Mouse (Mus musculus) cerebellum, postnatal 36 days (tissue): Measurements from ENCODE around the gene Dnajc1.

Experiments
- DNase-seq, 2 experiments: peaks; one replicate each; pipeline ENCODE4 v3.0.0; 2021 to 2022; ENCODE audit warnings: mixed read lengths in 2 of 2

The Dnajc1 gene

DNA sequence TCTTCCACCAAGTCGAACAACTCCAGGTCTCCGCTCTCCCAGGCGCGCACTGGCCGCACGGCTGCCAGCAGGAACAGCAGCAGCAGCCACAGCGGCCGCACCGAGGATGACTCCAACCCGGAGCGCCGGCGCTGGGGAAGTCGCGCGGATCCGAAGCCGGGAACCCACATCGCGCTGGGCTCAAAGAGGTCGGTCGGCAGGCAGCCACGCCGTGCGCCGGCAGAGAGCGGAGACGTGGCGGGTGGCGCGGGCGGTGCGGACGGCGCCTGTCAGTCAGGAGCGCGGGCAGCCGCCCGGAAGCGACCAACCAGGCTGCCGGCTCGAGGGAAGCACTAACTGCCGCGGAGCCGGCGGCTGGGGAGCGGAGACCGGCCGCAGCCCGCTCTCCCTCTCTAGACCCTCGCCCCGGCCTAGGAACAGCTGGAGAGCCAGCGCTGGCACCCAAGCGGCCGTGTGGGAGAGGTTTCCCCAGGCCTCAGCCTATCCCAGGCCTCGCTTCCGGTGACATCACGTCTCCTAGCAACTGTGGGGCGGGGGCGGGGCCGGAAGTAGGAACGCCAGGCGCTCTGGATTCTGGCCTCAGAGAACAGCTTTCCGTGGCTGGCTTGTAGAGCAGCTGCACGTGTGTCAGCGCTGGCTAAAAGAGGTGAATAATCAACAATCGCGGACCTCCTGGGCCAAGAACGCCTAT, at the start of gene Dnajc1:
TSS of gene Dnajc1 (minus strand) at position 500 of the 691 bp plus-strand sequence.
- peak; percentile 83 to 85 for DNase-seq

GRCm38 (mm10) chr2:18441871-18442270, 49.2 kb upstream of the Dnajc1 start:
- no peak for DNase-seq

DNA sequence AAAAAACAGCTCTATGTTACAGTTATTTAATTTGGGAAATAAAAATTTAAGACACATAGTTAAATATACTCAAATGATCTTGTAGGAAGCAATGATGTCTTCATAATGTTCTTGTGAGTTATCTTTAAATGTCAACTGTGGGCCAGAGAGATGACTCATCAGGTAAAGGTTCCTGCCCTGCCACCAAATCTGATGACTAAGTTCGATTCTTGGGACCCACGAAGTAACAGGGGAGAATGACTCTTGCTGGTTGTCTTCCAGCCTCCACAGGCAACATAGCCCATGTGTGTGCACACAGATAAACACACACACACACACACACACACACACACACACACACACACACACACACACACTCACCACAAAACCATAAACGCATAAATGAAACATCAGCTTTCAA, 22.6 kb upstream of the Dnajc1 start:
- no peak for DNase-seq

- no peak for DNase-seq
Observed at GRCm38 (mm10) chr2:18403679-18404078, 11.0 kb upstream of the Dnajc1 start.

DNA sequence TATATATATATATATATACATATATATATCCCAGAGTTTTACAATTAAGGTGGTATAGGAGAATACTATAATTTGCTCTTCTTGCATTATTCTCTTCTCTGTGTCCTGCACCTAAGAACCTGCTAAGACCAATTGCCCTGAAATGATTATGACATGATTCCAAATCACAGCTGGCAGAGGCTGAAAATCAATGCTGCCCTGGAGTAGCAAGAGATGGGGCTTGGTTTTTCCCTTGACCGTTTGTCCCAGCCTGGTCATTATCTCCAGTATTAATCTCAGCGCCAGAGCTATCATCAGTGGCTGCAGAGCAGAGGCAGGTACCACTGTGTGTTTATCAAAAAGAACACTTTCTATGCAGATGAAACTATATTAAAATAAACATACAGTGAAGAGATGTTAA, 9.1 kb upstream of the Dnajc1 start:
- no peak for DNase-seq

DNA sequence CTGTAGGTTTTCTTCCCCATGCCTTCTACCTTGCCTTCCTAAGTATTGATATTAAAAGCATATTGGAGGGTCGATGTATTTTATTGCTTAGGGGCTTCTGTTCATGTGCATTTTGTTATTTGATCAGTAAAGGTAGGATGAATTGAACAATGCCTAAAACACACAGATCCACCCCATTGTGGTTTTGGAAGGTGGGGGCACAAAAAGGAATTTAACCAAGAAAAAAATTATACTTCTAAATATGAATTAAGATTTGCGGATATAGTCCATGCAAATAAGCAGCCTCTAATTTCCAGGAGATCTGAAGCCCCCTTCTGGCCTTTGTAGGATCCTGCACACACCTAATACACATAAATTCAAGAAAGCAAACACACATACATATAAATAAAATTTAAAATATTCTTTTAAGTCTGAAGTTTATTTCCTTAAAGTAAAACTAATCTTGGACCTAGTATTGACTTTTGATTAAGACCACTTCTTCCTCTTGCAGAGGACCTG, 441 bp upstream of the Dnajc1 start:
- no peak for DNase-seq

GRCm38 (mm10) chr2:18391861-18392260, 769 bp downstream of the Dnajc1 start:
- DNase-seq, result no peak

- DNase-seq, result no peak
Observed at GRCm38 (mm10) chr2:18389631-18390030, 3.0 kb downstream of the Dnajc1 start.

DNA sequence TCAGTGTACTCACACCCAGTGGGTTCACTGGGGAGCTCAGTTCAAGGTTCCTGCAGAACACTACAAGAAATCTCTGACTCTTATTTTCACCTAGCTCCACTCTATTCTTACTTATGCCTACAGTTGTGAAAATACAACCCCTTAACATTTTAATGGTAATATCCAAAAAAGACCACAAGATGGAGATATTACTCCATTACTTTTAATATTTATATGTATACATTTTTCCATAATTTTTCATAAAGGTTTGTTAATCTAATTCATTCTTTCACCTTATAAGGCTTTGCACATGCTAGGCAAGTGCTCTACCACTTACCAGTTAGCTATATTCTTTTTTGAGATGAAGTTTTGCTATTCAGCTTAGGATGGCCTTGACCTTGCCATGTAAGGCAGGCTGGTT, 11.0 kb downstream of the Dnajc1 start:
- DNase-seq, result no peak

DNA sequence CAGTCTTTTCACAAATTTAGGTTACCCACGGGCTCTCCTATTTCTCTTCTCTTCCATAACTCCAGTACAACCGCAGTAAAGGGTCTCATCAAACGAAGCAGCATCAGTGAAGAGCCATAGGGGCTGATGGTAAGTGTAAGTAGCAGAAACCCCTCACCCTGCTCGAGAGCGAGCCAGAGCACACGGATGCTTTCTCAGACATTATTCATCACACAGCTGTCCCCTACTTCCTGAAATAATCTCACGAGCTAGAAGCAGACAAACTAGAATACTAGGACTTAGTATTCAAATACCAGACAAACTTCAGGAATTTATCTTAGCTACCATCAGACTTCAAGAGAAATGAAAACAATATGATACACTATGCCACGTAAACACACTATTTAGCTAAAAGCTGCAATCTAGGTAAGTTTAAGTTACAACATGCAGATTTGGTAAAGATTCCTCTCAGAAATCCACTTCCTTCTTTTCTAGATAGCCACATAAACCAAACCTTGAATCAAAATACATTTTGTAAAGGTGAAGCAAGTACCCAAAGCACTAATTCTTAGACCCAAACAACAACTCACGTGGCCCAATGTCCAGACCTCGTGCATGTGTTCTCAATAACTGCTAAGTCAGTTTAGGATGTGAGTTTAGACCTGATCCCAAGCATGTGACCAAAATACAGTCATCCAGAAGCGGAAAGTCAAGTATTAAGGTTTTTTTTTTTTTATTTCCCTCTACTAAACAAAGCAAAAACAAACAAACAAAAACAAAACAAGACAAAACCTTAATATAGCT, 20.0 kb downstream of the Dnajc1 start:
- DNase-seq, result no peak

GRCm38 (mm10) chr2:18370794-18371498, 21.7 kb downstream of the Dnajc1 start:
- DNase-seq, result no peak

GRCm38 (mm10) chr2:18364402-18364801, 28.2 kb downstream of the Dnajc1 start:
- DNase-seq, result no peak

DNA sequence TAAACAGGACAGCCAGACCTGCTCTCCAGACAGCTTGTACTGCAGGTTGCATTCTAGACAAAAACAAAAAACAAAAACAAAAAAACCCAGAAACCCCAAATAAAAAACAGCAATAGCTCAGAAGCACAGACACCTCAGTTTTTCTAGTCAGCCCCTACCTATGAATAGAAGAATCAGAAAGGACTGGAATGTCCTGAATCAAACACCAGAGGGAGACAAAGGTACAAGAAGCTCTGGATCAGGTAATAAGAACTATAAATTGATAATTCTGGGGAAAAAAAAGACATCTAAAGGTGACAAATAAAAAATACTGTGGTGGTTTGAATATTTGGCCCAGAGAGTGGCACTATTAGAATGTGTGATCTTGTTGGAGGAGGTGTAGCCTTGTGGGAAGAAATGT, 37.3 kb downstream of the Dnajc1 start:
- no peak for DNase-seq

- DNase-seq, result no peak
Observed at GRCm38 (mm10) chr2:18352620-18353019, 40.0 kb downstream of the Dnajc1 start.

DNA sequence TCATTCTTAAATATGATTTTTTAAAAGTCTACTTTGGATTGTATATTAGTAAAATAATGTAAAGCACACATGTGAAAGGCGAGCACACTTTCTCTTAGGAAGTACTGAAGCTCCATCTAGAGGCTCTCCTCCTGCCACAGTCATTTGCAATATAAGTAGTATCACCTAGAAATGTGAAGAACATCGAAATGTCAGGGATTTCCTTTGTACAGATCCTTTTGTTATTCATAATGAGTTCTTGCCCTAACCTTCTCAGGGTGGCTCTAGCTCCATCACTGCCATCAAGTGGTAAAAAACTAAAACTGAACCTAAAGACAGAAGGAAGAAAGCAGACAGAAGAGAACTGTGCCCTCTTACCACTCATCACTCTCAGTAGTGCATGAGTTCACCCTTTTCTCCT, 49.2 kb downstream of the Dnajc1 start:
- DNase-seq, result peak in 1 of 2 experiments; percentile 16

DNA sequence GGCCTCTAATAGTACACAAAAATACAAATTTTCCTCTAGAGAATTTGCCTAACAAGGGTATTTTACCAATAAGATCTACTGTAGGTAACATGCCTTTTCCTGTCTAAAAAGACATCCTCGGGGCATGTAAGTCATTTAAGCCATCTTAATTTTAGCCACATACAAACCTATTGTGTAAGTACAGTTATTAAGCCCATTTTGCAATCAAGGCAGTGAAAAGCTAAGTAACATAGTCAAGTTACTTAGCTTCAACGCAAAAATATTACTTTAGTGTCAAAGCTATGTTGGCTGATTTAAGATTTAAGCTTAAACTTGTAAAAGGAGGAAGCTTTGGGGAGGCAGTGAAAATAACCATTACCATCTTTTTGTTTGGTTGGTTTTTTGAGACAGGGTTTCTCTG, 74.0 kb downstream of the Dnajc1 start:
- no peak for DNase-seq

DNA sequence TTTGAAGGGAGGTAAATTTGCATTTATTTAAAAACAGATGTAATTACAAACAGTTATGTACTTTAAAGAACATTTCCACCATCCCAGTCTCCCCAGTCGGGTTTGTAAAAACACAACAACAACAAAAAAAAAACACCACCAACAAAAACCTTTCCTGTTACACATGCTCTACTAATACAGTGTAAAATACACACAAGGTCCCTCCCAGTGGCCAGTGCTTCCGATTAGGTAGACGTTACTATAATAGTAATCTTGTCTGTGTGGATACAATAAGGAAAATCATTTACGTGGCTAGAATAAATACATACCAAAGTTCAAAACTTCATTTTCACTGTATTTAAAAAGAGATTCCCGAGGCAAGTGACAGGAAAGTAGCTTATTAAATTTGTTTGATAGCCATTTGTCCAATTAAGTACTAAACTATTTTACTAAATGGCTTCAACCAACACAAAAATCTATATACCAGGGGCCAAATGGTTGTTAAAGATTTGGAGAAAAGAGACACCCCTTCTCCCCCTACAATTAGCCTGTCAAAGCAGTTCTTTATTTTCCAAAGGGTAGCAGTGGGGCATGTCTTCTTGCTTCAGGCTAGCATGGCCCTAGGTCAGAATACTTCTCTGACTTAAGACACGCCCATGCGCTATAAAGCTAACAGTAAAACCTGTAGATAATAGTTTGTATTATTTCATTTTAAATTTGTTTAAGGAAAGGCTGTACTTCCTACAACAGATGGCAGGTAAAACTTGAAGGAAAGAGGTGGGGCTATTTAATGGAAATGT, 74.9 kb downstream of the Dnajc1 start:
- no peak for DNase-seq

- DNase-seq, result no peak
Observed at GRCm38 (mm10) chr2:18316909-18317308, 75.7 kb downstream of the Dnajc1 start.

DNA sequence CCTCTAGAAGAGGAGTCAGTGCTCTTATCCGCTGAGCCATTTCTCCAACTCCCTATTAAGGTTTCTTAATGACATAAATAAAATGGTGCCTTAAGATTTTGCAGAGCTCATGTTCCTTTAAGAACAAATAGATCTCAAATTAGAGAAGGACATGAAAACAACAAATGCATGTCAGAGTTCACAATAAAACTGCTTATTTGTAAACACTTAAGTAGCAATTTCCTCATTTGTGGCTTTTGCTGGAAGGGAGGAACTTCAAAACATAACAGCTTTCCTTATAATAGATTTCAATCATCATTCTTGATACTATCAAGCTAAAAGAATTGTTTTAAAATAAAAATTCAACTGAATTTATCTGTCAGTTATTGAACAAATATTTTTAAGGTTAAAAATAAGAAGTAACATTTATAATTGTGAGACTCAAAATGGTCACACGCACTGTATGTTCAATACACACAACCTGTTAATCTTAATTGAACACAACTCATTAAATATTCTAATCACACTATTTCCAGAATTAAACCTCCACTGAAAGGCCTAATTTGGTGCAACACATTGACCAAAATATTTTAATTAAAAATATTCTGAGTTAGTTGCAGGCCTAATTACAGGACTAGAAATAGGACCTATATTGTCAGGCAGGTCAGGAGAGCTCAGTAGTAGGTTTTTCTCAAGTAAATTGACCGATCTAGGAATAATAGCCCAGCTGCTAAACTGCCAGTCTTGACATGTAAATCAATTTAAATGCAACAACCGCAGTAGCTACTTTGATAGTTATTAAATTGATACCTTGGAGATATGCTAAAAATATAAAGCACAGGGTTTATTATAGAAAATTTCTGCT, 82.1 kb downstream of the Dnajc1 start:
- DNase-seq, result no peak

DNA sequence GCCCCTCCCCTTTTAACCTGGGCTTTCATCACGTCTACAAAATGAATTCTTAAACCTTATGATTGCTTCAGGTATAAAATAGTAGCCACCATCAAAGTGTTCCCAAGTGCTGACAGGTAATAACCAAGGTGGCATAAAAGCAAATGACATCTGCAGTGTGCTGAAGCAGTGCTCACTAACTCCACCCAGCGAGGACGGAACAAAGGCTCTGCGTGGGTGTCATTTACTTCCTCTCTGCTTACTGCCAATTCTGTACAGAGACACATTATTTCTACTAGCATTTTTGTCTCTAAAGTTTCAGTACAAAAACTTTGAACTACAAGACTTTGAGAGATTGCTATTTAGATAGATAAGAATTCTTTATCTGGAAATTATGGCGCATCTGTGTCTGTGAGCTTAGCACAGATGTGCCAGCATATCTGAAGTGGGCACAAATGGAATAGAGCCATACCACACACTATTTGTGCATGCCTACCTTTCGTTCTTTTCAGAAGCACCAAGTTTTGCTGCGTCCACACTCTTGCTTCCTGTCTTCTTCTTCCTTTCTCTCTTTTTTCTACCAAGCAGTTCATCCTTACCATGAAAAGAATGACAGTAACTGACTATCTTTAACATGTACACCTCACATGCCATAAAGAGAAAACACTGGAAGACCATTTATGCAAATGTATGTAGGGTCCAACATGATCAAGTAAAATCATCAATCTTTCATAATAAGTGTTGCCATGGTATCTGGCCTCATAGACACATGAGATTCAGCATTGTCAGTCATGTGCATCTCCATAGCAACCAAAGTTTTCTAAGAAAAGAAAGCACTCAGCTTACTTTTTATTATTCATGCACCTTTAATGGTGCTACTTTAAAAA, 85.0 kb downstream of the Dnajc1 start:
- no peak for DNase-seq

GRCm38 (mm10) chr2:18300949-18301348, 91.7 kb downstream of the Dnajc1 start:
- no peak for DNase-seq
